Mouse (Mus musculus): Measurements from ENCODE around the gene Clec16a. TPM values are rescaled to one million over a fixed set of nuclear protein-coding genes. Genes with fewer than 3 reads are reported as not detected.

Gene Clec16a
- polyA plus RNA-seq, 1 experiment, result 46.2 TPM

DNA sequence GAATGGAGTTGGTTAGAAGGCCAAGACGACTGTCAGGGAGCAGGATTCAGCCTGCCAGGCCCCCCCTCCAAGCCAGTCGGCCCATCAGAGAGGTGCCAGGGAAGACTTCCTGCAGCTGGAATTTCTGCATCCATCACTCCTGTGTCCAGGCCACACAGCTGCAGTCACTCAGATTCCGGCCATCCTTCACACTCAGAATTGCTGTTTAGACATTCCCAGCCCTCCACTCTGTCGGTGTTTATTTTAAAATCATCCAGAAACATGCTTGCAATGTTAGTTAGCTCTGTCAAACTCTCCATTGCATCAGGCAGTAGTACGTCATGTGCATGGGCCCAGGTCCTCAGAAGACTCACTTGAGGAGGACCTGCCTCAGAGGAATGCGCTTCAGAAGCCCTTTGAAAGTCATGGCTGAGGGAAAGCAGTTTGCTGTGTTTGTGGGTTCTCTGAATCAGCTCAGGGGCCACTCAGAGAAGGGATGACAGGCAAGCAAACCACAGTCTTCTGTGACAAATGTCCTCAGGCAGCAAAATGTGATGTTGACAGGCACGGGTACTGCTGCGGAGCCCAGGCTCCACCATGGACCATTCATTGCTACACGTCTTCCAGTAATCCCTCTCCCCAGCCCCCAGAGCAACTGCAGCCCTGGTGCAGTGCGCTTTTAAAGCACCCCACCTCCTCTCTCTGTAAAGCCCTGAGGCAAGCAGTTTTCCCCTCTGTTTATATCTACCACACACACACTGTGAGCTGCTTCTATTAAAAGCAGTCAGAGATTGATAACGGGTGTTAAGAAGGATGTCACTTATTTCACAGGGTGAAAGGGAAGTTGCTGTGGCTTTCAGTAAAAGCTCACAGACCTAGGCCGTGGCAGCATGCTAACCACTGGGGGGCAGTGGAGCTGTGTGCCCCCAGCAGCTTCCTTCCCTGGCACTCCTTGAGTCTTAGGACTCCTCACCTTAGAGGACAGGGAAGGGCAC, 120.1 kb downstream of the Clec16a start:
- H3K27ac ChIP-seq (ENCODE audit: insufficient read depth, low read length), result no peak overlapping the region
- no peak overlapping the region for H3K4me3 ChIP-seq (ENCODE audit: insufficient read depth, low read length)
- H3K4me1 ChIP-seq (ENCODE audit: control insufficient read depth, insufficient read depth, low read length), result peaks cover 4% of the 10 kb centered on the region
- TF ChIP-seq POLR2A (IDR thresholded peaks at IDR 0.05; ENCODE audit: extremely low read depth, insufficient read depth, low read length), result no peak
- TF ChIP-seq CTCF (IDR thresholded peaks at IDR 0.05; ENCODE audit: extremely low read depth, insufficient read depth, low read length), result peak; percentile 53

DNA sequence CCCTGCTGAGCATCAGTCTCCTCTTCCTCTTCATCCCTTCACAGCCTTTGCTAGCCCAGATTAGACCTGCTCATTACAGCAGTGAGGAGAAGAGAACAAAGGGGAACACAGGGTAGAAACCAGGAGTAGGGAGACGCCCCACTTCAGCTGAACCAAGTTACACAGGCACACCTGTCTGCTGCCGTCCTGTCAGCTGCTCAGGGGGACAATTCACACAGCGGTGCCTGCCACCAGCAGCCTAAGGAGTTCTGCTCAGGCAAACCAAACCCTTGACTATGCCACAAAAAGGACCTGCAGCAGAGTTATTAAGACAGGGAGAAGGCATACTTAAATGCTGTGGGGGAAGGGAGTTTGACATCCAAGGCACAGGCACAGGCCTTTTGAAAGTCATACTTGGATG, 121.6 kb downstream of the Clec16a start:
- no peak for TF ChIP-seq POLR2A (IDR thresholded peaks at IDR 0.05; ENCODE audit: extremely low read depth, insufficient read depth, low read length)
- no peak for TF ChIP-seq CTCF (IDR thresholded peaks at IDR 0.05; ENCODE audit: extremely low read depth, insufficient read depth, low read length)
- Histone ChIP-seq H3K4me1 (ENCODE audit: control insufficient read depth, insufficient read depth, low read length) (no peaks in the 10 kb centered on the region), H3K27ac (ENCODE audit: insufficient read depth, low read length) (no peak overlapping the region), H3K4me3 (ENCODE audit: insufficient read depth, low read length) (no peak overlapping the region)

DNA sequence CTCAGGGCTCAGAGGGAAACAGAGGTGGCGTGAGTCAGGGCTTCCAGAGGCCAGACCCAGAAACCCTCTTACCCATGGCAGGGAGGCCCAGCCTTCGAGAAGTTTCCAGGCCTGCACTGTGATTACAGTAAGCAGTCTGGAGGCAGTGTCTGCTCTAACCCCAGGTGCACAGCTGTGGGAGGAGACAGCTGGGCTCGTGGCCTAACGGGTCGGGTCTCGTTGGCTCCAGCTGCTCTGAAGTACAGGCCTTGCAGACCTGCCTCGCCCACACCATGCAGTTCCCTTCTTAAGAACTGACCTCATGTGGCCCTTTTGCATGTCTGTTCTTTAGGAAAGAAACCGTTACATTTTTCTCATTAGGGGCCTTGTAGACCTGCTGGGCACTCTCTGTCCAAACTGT, 123.3 kb downstream of the Clec16a start:
- Histone ChIP-seq H3K4me1 (ENCODE audit: control insufficient read depth, insufficient read depth, low read length) (0 out of 2 replicates have a peak, but pooled peaks cover 1% of the 10 kb centered on the region), H3K4me3 (ENCODE audit: insufficient read depth, low read length) (no peak overlapping the region), H3K27ac (ENCODE audit: insufficient read depth, low read length) (no peak overlapping the region)
- TF ChIP-seq CTCF (IDR thresholded peaks at IDR 0.05; ENCODE audit: extremely low read depth, insufficient read depth, low read length) (no peak), POLR2A (IDR thresholded peaks at IDR 0.05; ENCODE audit: extremely low read depth, insufficient read depth, low read length) (no peak)

DNA sequence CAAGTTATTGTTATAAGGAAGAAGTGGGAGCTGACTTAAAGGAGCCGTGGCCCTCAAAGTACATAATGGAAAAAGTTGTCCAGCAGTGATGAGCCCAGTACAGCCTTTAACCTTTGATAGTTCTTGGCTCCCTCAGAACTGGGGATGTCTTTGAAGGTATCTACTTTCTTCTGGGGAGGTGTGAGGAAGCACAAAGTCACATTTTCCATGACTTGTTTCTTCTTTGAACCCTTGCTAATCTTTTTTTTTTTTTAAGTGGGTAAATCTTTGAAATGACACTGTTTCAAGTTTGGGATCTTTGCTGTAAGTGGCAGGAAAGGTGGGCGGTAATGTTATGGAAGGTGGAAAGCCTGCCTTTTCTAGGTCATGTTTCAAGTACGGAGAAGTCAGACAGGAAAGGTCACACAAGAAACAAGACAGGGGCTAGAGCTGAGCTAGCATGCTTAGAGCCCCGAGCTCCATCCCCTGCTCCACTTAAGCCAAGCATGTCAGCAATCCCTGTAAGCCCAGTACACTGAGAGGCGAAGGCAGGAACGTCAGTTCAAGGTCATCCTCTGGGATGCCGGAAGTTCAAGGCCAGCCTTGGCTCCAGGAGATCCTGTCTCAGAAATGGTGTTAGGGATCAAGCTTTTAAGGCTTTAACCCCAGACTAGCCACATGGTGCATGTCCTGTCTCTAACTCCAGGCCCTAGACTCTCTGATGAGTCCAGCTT, 124.0 kb downstream of the Clec16a start:
- TF ChIP-seq CTCF (IDR thresholded peaks at IDR 0.05; ENCODE audit: extremely low read depth, insufficient read depth, low read length), result no peak
- no peak for TF ChIP-seq POLR2A (IDR thresholded peaks at IDR 0.05; ENCODE audit: extremely low read depth, insufficient read depth, low read length)
- Histone ChIP-seq H3K4me3 (ENCODE audit: insufficient read depth, low read length) (no peak overlapping the region), H3K4me1 (ENCODE audit: control insufficient read depth, insufficient read depth, low read length) (0 out of 2 replicates have a peak, but pooled peaks cover 1% of the 10 kb centered on the region), H3K27ac (ENCODE audit: insufficient read depth, low read length) (no peak overlapping the region)

DNA sequence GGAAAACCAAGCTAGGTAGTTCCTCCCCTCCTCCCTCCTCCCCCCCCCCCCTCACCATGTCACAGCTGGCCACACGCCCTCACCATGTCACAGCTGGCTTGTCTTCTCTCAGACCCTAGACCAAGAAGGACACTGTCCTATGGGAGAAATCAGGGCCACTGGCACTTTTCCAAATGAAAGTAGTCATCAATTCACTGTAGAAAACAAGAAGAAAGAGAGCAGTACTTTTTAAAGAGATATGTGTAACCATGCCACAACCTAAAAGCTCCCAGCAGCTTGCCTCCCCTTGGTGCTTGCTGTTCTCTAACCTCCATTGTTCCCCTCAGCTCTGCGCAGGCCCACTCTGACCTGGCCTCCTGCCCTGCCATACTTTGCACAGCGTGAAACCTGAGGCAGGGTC, 124.8 kb downstream of the Clec16a start:
- no peak overlapping the region for H3K27ac ChIP-seq (ENCODE audit: insufficient read depth, low read length)
- TF ChIP-seq CTCF (IDR thresholded peaks at IDR 0.05; ENCODE audit: extremely low read depth, insufficient read depth, low read length) (no peak), POLR2A (IDR thresholded peaks at IDR 0.05; ENCODE audit: extremely low read depth, insufficient read depth, low read length) (no peak)
- 0 out of 2 replicates have a peak, but pooled peaks cover 1% of the 10 kb centered on the region for H3K4me1 ChIP-seq (ENCODE audit: control insufficient read depth, insufficient read depth, low read length)
- no peak overlapping the region for H3K4me3 ChIP-seq (ENCODE audit: insufficient read depth, low read length)

DNA sequence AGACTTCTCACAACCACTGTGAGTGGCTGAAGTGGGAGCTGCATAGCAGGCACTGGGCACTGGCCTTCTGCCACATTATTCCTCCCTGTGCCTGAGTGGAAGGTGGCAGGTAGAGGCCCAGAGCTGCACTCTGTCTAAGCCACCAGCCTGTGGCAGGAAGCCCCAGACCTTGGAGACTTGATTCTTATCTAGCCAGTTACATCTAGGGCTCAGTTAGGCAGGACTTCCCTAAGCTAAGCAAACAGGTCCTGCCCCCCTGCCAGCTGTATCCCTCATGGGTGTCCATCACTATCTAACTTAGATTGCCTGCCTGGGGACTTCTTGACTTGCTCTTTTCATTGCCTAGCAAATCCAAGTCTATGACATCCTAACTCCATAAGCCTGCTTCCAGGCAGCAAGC, 127.4 kb downstream of the Clec16a start:
- no peak overlapping the region for H3K27ac ChIP-seq (ENCODE audit: insufficient read depth, low read length)
- H3K4me1 ChIP-seq (ENCODE audit: control insufficient read depth, insufficient read depth, low read length), result peaks cover 4% of the 10 kb centered on the region
- TF ChIP-seq CTCF (IDR thresholded peaks at IDR 0.05; ENCODE audit: extremely low read depth, insufficient read depth, low read length) (no peak), POLR2A (IDR thresholded peaks at IDR 0.05; ENCODE audit: extremely low read depth, insufficient read depth, low read length) (no peak)
- H3K4me3 ChIP-seq (ENCODE audit: insufficient read depth, low read length), result no peak overlapping the region

DNA sequence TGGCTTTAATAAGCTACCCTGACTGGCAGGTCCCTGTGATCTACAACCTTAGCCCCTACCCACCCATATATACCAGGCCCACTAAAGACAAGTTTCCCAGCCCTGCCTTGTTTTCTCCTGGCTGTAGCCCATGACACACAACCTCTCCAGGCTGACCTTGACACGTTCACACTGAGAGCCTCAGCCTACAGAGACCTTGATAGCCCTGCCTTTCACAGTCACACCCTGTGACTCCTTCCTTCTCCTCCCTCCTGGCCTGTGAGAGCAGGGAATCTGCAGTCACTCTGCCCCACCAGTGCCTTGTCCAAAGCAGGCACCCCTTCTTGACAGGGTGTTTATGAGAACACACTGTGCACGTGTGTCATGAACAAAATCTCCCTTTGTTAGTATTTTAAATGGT, 128.9 kb downstream of the Clec16a start:
- peaks cover 4% of the 10 kb centered on the region for H3K4me1 ChIP-seq (ENCODE audit: control insufficient read depth, insufficient read depth, low read length)
- H3K27ac ChIP-seq (ENCODE audit: insufficient read depth, low read length), result no peak overlapping the region
- H3K4me3 ChIP-seq (ENCODE audit: insufficient read depth, low read length), result no peak overlapping the region
- TF ChIP-seq POLR2A (IDR thresholded peaks at IDR 0.05; ENCODE audit: extremely low read depth, insufficient read depth, low read length), result no peak
- TF ChIP-seq CTCF (IDR thresholded peaks at IDR 0.05; ENCODE audit: extremely low read depth, insufficient read depth, low read length), result no peak

DNA sequence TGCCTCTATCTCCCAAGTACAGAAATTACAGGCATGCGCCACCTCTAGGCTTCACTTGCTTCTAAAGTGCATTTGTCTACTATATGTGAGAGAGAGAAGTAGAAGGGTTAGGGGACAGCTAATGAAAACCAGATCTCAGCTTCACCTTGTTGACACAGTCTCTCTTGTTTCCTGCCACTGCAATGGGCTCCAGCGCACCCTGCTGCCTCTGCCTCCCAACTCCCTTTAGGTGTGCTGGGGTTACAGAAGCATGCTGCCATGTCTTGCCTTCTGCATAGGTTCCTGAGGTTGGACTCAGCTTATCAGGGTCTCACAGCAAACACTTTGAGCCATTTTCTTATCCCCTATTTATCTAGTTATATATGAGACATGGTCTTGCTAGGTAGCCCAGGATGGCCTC, 129.8 kb downstream of the Clec16a start:
- TF ChIP-seq CTCF (IDR thresholded peaks at IDR 0.05; ENCODE audit: extremely low read depth, insufficient read depth, low read length), result no peak
- TF ChIP-seq POLR2A (IDR thresholded peaks at IDR 0.05; ENCODE audit: extremely low read depth, insufficient read depth, low read length), result no peak

DNA sequence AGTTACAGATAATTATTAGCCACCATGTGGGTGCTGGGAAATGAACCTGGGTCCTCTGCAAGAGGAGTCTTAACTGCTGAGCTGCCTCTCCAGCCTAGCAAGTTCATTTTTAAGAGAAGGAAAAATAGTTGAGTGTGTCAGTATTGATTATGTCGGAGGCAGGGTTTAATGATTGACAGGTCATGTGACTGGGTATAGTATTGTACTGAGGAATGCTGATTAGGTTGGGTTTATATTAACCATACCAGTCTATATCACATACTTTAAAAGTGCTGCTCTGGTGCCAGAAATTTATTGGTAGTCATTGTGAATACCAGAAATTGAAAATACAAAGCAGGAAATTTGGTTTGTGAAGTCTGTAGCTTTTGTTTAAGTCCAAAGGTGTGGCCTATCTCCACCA, 130.5 kb downstream of the Clec16a start:
- TF ChIP-seq POLR2A (IDR thresholded peaks at IDR 0.05; ENCODE audit: extremely low read depth, insufficient read depth, low read length) (no peak), CTCF (IDR thresholded peaks at IDR 0.05; ENCODE audit: extremely low read depth, insufficient read depth, low read length) (no peak)
- Histone ChIP-seq H3K4me1 (ENCODE audit: control insufficient read depth, insufficient read depth, low read length) (peaks cover 4% of the 10 kb centered on the region), H3K4me3 (ENCODE audit: insufficient read depth, low read length) (no peak overlapping the region), H3K27ac (ENCODE audit: insufficient read depth, low read length) (no peak overlapping the region)

More for the DNA sequence above, 129.8 kb downstream of the Clec16a start:
- H3K4me3 ChIP-seq (ENCODE audit: insufficient read depth, low read length), result no peak overlapping the region
- no peak overlapping the region for H3K27ac ChIP-seq (ENCODE audit: insufficient read depth, low read length)
- H3K4me1 ChIP-seq (ENCODE audit: control insufficient read depth, insufficient read depth, low read length), result peaks cover 4% of the 10 kb centered on the region

All from cortical plate, adult 2 months (tissue).